Mouse (Mus musculus): ENCODE results near the gene 1700047I17Rik2.
"Not testable (repeated sequence)": the region's sequence is repeated elsewhere in the genome, so short reads cannot be mapped to it uniquely, and the experiment has no call there.

The 1700047I17Rik2 gene

DNA sequence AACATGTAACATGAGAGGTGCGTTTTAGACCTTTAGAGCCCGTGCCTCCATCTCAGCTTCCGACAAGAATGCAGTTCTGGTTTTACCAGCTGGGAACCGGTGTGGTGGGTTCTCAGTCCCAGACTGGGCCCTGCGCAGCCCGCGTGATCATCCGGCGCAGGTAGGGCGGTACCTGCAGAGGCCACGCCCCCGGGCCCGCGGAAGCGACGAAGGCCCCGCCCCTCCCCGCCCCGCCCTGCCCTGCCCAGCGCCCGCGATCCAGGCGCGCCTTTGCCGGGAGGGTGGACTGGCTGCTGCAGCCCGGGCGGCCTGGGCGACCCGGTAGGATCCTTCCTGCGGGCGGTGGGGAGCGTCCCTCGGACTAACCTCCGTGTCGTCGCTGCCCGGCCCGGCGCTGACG is at the start of gene 1700047I17Rik2:
1700047I17Rik2 (plus strand) TSS at position 287 of the 400 bp plus-strand sequence.
- not testable (repeated sequence) for H3K27me3 ChIP-seq (ENCODE audit: control insufficient read depth, insufficient read depth, low read length, poor library complexity, severe bottlenecking); DNase-seq (ENCODE audit: low read depth, low spot score); H3K36me3 ChIP-seq (ENCODE audit: control insufficient read depth, insufficient read depth, low read length, poor library complexity, severe bottlenecking)

DNA sequence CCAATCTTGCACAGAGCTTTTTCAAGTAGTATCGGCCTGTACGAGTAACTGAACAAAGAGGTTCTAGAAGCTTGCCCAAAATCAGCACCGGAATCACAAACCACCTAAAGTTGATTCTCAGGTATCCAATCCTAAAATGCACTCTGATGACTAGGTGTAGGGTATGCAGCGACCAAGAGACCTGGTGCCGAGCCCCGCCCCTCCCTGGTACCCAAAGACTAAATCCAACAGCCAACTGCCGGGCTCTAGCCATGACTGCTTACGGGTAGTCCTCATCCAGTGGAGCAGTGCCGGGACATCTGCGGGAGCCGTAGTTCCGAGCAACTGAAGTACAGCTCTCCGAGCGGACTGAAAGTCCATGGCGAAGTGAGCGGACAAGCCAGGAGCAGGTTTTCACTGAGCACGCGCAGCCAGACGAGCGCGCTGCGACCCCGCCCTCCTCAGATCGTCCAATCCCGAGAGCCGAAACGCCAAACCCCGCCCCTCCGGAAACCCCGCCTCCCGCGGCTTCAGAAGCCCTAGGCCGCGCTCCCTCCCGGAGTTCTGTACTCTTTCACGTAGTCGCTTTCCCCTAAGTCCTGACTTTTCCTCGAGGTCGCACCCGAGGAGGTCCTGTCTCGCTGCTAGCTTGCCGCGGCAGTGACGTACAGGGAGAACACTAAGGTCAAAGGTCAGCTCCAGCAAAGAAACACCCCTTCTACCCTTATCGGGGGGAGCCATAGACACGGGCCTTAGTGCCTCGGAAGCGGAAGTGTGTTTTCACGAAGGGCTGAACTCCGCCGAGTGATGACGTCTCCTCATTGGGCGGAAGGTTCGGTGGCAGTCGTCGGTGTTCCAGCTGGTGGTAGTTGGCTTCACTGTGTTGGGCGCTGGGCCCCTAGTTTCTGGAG is 44.6 kb upstream of the 1700047I17Rik2 start, which contains the start of gene Srp54b:
Srp54b (plus strand) TSS at position 546 of the 890 bp plus-strand sequence.
- not testable (repeated sequence) for H3K36me3 ChIP-seq (ENCODE audit: control insufficient read depth, insufficient read depth, low read length, poor library complexity, severe bottlenecking); H3K27me3 ChIP-seq (ENCODE audit: control insufficient read depth, insufficient read depth, low read length, poor library complexity, severe bottlenecking); DNase-seq (ENCODE audit: low read depth, low spot score)

DNA sequence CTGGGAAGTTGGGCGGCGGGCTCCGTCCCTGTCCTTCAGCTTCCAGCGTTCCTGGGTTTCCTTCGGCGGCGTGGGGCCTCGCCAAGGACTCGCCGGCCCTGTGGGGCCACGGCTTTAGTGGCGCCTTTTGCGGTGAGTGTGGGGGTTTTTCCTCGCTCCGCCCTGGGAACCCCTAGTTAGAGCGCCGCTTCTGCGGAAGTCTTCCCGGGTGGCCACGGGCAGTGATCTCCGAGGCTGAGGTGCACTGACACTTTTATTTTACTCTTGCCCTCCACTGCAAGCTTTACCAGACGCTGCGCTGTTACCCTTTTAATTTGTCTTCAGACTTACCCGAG is 44.0 kb upstream of the 1700047I17Rik2 start:
- H3K36me3 ChIP-seq (ENCODE audit: control insufficient read depth, insufficient read depth, low read length, poor library complexity, severe bottlenecking); DNase-seq (ENCODE audit: low read depth, low spot score); H3K27me3 ChIP-seq (ENCODE audit: control insufficient read depth, insufficient read depth, low read length, poor library complexity, severe bottlenecking): not testable (repeated sequence)

DNA sequence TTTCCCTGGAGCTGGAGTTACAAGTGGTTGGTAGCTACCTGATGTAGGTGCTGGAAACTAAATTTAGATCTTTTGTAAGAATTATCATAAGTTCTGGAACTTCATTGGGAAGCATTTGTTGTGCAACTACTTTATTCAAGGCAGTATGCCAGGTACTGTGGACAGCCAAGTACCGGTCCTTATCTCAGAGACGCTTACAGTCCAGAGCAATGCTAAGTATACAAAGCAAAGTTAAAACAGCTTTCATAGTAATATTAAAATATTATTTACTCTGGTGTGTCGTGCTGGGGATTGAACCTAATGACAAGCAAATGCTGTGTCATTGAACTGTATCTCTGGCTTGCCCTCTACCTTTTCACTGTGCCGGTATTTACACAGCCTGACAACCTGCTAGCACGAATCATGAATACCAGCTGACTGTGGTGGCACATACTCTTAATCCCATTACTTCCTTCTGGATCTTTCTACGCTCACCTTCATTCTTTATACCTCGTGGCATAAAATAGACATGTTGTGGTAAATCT is 32.3 kb upstream of the 1700047I17Rik2 start:
- H3K27me3 ChIP-seq (ENCODE audit: control insufficient read depth, insufficient read depth, low read length, poor library complexity, severe bottlenecking); H3K36me3 ChIP-seq (ENCODE audit: control insufficient read depth, insufficient read depth, low read length, poor library complexity, severe bottlenecking); DNase-seq (ENCODE audit: low read depth, low spot score): not testable (repeated sequence)

DNA sequence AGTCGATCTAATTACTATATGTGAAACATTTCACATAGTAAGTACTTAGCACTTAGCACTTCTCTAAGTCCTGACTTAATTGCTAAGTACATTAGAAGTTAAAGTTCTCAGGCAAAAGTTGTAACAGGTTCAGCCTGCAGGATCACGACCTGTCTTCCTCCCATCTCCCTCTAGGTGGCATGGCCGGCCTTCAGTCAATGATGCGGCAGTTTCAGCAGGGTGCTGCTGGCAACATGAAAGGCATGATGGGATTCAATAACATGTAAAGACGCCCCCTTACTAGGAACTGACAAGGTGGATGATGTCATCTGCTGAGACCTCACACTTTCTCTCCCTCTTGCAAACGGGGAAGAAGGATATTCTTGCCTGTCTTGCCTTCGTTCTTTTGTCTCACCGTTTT is 11.7 kb upstream of the 1700047I17Rik2 start:
- not testable (repeated sequence) for H3K36me3 ChIP-seq (ENCODE audit: control insufficient read depth, insufficient read depth, low read length, poor library complexity, severe bottlenecking); H3K27me3 ChIP-seq (ENCODE audit: control insufficient read depth, insufficient read depth, low read length, poor library complexity, severe bottlenecking); DNase-seq (ENCODE audit: low read depth, low spot score)

DNA sequence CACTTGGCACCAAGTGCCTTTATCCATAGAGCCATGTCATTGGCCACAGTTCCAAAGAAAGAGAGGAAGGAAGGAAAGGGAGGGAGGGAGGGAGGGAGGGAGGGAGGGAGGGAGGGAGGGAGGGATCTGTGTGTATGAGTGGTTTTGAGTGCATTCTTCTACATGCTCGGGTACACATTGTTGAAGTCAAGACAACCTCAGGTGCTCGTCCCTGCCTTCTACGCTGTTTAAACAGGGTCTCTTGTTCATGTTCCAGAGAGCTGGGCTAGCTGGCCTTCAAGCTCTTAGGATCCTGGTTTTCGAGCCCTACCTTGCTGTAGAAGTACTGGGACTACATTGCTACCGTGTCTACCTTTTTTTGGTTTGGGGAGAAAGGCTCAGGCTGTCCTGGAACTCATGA is 10.3 kb upstream of the 1700047I17Rik2 start:
- H3K27me3 ChIP-seq (ENCODE audit: control insufficient read depth, insufficient read depth, low read length, poor library complexity, severe bottlenecking); DNase-seq (ENCODE audit: low read depth, low spot score); H3K36me3 ChIP-seq (ENCODE audit: control insufficient read depth, insufficient read depth, low read length, poor library complexity, severe bottlenecking): not testable (repeated sequence)

DNA sequence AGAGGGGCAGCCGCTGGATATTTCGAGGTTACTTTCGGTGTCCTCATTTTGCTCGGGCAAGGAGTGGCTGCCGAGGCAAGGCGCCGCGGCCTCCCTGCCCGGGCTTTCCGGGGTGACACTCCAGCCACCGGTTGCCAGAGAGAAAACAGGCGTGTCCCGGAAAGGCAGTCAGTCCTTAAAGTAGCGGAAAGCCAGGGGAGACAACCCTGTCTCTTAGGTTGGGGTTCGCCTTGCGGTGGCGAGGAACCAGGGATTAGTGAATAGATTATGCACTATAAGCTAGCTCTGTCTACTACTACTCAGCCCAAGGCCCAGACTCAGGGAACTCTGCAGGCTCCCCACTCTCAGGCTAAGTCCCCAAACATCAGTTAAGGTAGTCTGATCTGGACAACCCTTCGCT is 407 bp downstream of the 1700047I17Rik2 start:
- H3K36me3 ChIP-seq (ENCODE audit: control insufficient read depth, insufficient read depth, low read length, poor library complexity, severe bottlenecking); H3K27me3 ChIP-seq (ENCODE audit: control insufficient read depth, insufficient read depth, low read length, poor library complexity, severe bottlenecking); DNase-seq (ENCODE audit: low read depth, low spot score): not testable (repeated sequence)

DNA sequence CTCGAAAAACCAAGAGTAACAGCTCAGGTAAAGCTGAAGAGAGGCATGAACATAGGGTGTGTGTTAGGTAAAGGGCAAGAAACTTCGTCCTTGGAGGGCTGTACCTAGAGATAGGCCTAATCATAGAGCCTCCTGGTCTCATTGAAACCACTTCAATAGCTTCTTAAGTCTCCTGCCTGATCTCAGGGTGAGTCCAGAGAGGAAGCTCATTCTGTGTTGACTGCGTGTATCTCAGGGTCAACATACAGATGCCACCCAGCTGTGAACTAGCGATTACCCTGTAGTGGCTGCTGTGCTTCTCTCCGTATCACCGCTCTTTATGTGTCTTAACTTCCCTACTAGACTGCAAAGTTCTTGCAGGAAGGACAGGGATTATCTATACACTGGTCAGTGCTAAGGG is 13.6 kb downstream of the 1700047I17Rik2 start:
- H3K27me3 ChIP-seq (ENCODE audit: control insufficient read depth, insufficient read depth, low read length, poor library complexity, severe bottlenecking); DNase-seq (ENCODE audit: low read depth, low spot score): not testable (repeated sequence)

DNA sequence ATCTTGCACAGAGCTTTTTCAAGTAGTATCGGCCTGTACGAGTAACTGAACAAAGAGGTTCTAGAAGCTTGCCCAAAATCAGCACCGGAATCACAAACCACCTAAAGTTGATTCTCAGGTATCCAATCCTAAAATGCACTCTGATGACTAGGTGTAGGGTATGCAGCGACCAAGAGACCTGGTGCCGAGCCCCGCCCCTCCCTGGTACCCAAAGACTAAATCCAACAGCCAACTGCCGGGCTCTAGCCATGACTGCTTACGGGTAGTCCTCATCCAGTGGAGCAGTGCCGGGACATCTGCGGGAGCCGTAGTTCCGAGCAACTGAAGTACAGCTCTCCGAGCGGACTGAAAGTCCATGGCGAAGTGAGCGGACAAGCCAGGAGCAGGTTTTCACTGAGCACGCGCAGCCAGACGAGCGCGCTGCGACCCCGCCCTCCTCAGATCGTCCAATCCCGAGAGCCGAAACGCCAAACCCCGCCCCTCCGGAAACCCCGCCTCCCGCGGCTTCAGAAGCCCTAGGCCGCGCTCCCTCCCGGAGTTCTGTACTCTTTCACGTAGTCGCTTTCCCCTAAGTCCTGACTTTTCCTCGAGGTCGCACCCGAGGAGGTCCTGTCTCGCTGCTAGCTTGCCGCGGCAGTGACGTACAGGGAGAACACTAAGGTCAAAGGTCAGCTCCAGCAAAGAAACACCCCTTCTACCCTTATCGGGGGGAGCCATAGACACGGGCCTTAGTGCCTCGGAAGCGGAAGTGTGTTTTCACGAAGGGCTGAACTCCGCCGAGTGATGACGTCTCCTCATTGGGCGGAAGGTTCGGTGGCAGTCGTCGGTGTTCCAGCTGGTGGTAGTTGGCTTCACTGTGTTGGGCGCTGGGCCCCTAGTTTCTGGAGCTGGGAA is 30.5 kb downstream of the 1700047I17Rik2 start, which contains the start of gene Srp54c:
Srp54c (plus strand) TSS at position 543 of the 894 bp plus-strand sequence.
- DNase-seq (ENCODE audit: low read depth, low spot score); H3K27me3 ChIP-seq (ENCODE audit: control insufficient read depth, insufficient read depth, low read length, poor library complexity, severe bottlenecking); H3K36me3 ChIP-seq (ENCODE audit: control insufficient read depth, insufficient read depth, low read length, poor library complexity, severe bottlenecking): not testable (repeated sequence)

More for the DNA sequence above, 13.6 kb downstream of the 1700047I17Rik2 start:
- H3K36me3 ChIP-seq (ENCODE audit: control insufficient read depth, insufficient read depth, low read length, poor library complexity, severe bottlenecking) = not testable (repeated sequence)

DNA sequence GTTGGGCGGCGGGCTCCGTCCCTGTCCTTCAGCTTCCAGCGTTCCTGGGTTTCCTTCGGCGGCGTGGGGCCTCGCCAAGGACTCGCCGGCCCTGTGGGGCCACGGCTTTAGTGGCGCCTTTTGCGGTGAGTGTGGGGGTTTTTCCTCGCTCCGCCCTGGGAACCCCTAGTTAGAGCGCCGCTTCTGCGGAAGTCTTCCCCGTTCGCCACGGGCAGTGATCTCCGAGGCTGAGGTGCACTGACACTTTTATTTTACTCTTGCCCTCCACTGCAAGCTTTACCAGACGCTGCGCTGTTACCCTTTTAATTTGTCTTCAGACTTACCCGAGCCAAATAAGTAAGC is 31.1 kb downstream of the 1700047I17Rik2 start:
- not testable (repeated sequence) for DNase-seq (ENCODE audit: low read depth, low spot score); H3K27me3 ChIP-seq (ENCODE audit: control insufficient read depth, insufficient read depth, low read length, poor library complexity, severe bottlenecking); H3K36me3 ChIP-seq (ENCODE audit: control insufficient read depth, insufficient read depth, low read length, poor library complexity, severe bottlenecking)

DNA sequence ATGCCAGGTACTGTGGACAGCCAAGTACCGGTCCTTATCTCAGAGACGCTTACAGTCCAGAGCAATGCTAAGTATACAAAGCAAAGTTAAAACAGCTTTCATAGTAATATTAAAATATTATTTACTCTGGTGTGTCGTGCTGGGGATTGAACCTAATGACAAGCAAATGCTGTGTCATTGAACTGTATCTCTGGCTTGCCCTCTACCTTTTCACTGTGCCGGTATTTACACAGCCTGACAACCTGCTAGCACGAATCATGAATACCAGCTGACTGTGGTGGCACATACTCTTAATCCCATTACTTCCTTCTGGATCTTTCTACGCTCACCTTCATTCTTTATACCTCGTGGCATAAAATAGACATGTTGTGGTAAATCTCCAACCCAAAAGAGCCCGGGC is 42.9 kb downstream of the 1700047I17Rik2 start:
- not testable (repeated sequence) for H3K27me3 ChIP-seq (ENCODE audit: control insufficient read depth, insufficient read depth, low read length, poor library complexity, severe bottlenecking); DNase-seq (ENCODE audit: low read depth, low spot score); H3K36me3 ChIP-seq (ENCODE audit: control insufficient read depth, insufficient read depth, low read length, poor library complexity, severe bottlenecking)

DNA sequence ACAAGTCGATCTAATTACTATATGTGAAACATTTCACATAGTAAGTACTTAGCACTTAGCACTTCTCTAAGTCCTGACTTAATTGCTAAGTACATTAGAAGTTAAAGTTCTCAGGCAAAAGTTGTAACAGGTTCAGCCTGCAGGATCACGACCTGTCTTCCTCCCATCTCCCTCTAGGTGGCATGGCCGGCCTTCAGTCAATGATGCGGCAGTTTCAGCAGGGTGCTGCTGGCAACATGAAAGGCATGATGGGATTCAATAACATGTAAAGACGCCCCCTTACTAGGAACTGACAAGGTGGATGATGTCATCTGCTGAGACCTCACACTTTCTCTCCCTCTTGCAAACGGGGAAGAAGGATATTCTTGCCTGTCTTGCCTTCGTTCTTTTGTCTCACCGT is 62.6 kb downstream of the 1700047I17Rik2 start:
- DNase-seq (ENCODE audit: low read depth, low spot score); H3K27me3 ChIP-seq (ENCODE audit: control insufficient read depth, insufficient read depth, low read length, poor library complexity, severe bottlenecking); H3K36me3 ChIP-seq (ENCODE audit: control insufficient read depth, insufficient read depth, low read length, poor library complexity, severe bottlenecking): not testable (repeated sequence)

DNA sequence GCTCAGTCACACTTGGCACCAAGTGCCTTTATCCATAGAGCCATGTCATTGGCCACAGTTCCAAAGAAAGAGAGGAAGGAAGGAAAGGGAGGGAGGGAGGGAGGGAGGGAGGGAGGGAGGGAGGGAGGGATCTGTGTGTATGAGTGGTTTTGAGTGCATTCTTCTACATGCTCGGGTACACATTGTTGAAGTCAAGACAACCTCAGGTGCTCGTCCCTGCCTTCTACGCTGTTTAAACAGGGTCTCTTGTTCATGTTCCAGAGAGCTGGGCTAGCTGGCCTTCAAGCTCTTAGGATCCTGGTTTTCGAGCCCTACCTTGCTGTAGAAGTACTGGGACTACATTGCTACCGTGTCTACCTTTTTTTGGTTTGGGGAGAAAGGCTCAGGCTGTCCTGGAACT is 64.0 kb downstream of the 1700047I17Rik2 start:
- not testable (repeated sequence) for H3K36me3 ChIP-seq (ENCODE audit: control insufficient read depth, insufficient read depth, low read length, poor library complexity, severe bottlenecking); DNase-seq (ENCODE audit: low read depth, low spot score)

More for the DNA sequence above, 64.0 kb downstream of the 1700047I17Rik2 start:
- H3K27me3 ChIP-seq (ENCODE audit: control insufficient read depth, insufficient read depth, low read length, poor library complexity, severe bottlenecking) = not testable (repeated sequence)

All from splenic B cell, adult 2 months (primary cell).